8 mouse cellular contexts compared by ENCODE assay signal in genomic region chr6:135198726-135199125, GRCm38 (mm10). TPM values are rescaled to one million over a fixed set of nuclear protein-coding genes. Genes with fewer than 3 reads are reported as not detected.
A peak's percentile ranks its signal among the peaks of the same experiment; 100 is the strongest.
DNase-seq lines count a peak whose midpoint lies in the region; ATAC-seq and TF ChIP-seq lines count a peak whose summit lies in the region.

No protein-coding gene starts in this region.

- whole genome bisulfite sequencing in kidney, adult 2 months: 51% methylated on average over 6 of the region's 6 CpGs
- WGBS in midbrain, embryonic 16.5 days: 40% methylated on average over 6 of the region's 6 CpGs

- peak overlapping the region; percentile 92; the same call in 1 of the 2 replicates for H3K4me3 ChIP-seq in kidney, adult 2 months (ENCODE audit: insufficient read depth, low read depth, low read length)
- H3K4me3 ChIP-seq in midbrain, embryonic 16.5 days (ENCODE audit: low read depth, low read length): peak overlapping the region; percentile 91

- no peaks in the 10 kb centered on the region for H3K9me3 ChIP-seq in midbrain, embryonic 16.5 days (replicated peaks; ENCODE audit: control insufficient read depth, low read length, poor library complexity, severe bottlenecking)

- no peaks in the 10 kb centered on the region for H3K4me1 ChIP-seq in kidney, adult 2 months (ENCODE audit: control insufficient read depth, insufficient read depth, low read length)
- H3K4me1 ChIP-seq in midbrain, embryonic 16.5 days (ENCODE audit: control insufficient read depth, insufficient read depth, low read length): peaks cover 20% of the 10 kb centered on the region

- no peaks in the 10 kb centered on the region for H3K36me3 ChIP-seq in kidney, adult 2 months (ENCODE audit: control insufficient read depth, insufficient read depth, low read length)
- no peaks in the 10 kb centered on the region for H3K36me3 ChIP-seq in midbrain, embryonic 16.5 days (ENCODE audit: control insufficient read depth, insufficient read depth, low read length)

- H3K9ac ChIP-seq in midbrain, embryonic 16.5 days (ENCODE audit: low read depth, low read length): peak overlapping the region; percentile 92

- no peak for DNase-seq in kidney, adult 2 months
- DNase-seq in kidney, postnatal 10 days: no peak
- DNase-seq in c-Kit-positive CD71-positive TER-119-negative erythroid progenitor cells, embryonic 14.5 days (ENCODE audit: low read depth): peak; percentile 33
- DNase-seq in induced T-regulatory cell, adult 2 months (ENCODE audit: low read depth): peak; percentile 13
- DNase-seq in gastrocnemius, postnatal 14 days: no peak
- no peak for DNase-seq in left cerebral cortex, adult 9 months (ENCODE audit: low spot score in 2 of 2)
- no peak for DNase-seq in left cerebral cortex, postnatal 25 days (ENCODE audit: low spot score in 2 of 2)

- no peak for TF ChIP-seq POLR2A in kidney, adult 2 months (IDR thresholded peaks at IDR 0.05; ENCODE audit: low read depth, low read length)

- no peak overlapping the region for H3K27ac ChIP-seq in kidney, adult 2 months (ENCODE audit: insufficient read depth, low read depth, low read length)
- H3K27ac ChIP-seq in midbrain, embryonic 16.5 days (ENCODE audit: low read length): peak overlapping the region; percentile 88; the same call in 1 of the 2 replicates

- intact Hi-C loops in gastrocnemius, postnatal 14 days (cut with DNase I; ENCODE audit: low total_unique reads): no loop called here
- intact Hi-C loops in left cerebral cortex, postnatal 25 days (cut with DNase I): no loop called here

- no peaks in the 10 kb centered on the region for H3K27me3 ChIP-seq in kidney, adult 2 months (replicated peaks; ENCODE audit: control insufficient read depth, insufficient read depth, low read length)
- H3K27me3 ChIP-seq in midbrain, embryonic 16.5 days (ENCODE audit: control insufficient read depth, insufficient read depth, low read depth, low read length): no peaks in the 10 kb centered on the region

- no peak for ATAC-seq in midbrain, embryonic 16.5 days

- no peak for TF ChIP-seq CTCF in kidney, adult 2 months (conservative IDR thresholded peaks at IDR 0.05; ENCODE audit: insufficient read depth, insufficient read length, low read depth, low read length)

- H3K4me2 ChIP-seq in midbrain, embryonic 16.5 days (ENCODE audit: low read length): peak overlapping the region; percentile 96

RNA-seq across cellular contexts. Expression of gene Hebp1, which starts 0.9 kb away (rescaled TPM):
- polyA plus RNA-seq in kidney, adult 2 months (2012; rRNA removed): 71.1 and 82.9 TPM in 2 replicates
- polyA plus RNA-seq in midbrain, embryonic 16.5 days (2015; fragmentation: Nextera tagmentation; extraction: Ambion mirVana): 4.6 and 5.5 TPM in 2 replicates
- total RNA-seq in gastrocnemius, postnatal 14 days (2021): 10 to 100 TPM in 1 of 2 experiments, 1 to 10 TPM in 1; 9.7 to 10.3 TPM
- 10 to 100 TPM; 42.6 to 43.9 TPM for total RNA-seq in left cerebral cortex, postnatal 25 days (2021)

RNA-seq across cellular contexts. Expression of gene Fam234b, which starts 0.9 kb away (rescaled TPM):
- 14.2 and 15.6 TPM in 2 replicates for polyA plus RNA-seq in kidney, adult 2 months (2012; rRNA removed)
- 123 and 139 TPM in 2 replicates for polyA plus RNA-seq in midbrain, embryonic 16.5 days (2015; fragmentation: Nextera tagmentation; extraction: Ambion mirVana)
- 1 to 10 TPM; 2.5 to 3.1 TPM for total RNA-seq in gastrocnemius, postnatal 14 days (2021)
- 100 to 1,000 TPM; 143 to 147 TPM for total RNA-seq in left cerebral cortex, postnatal 25 days (2021)

RNA-seq across cellular contexts. Expression of gene Gsg1, which starts 55.4 kb away (rescaled TPM):
- 0.55 and 1.4 TPM in 2 replicates for polyA plus RNA-seq in kidney, adult 2 months (2012; rRNA removed)
- 0.25 TPM in 2 replicates for polyA plus RNA-seq in midbrain, embryonic 16.5 days (2015; fragmentation: Nextera tagmentation; extraction: Ambion mirVana)
- under 1 TPM in 1 of 2 experiments, not detected in 1; 0.29 TPM for total RNA-seq in gastrocnemius, postnatal 14 days (2021)
- total RNA-seq in left cerebral cortex, postnatal 25 days (2021): not detected

Comparison
In these comparisons a context has a peak if more than half of its experiments do, and no peak if none do; other contexts are left out.
1. DNase-seq: peak in c-Kit-positive CD71-positive TER-119-negative erythroid progenitor cells, embryonic 14.5 days (single experiment) and induced T-regulatory cell, adult 2 months (single experiment); none in kidney, adult 2 months (single experiment), kidney, postnatal 10 days (single experiment), gastrocnemius, postnatal 14 days (single experiment), left cerebral cortex, adult 9 months (0 of 2) and left cerebral cortex, postnatal 25 days (0 of 2).
2. RNA of gene Fam234b, which starts 0.9 kb away (total RNA-seq): 143 to 147 TPM in left cerebral cortex, postnatal 25 days; 2.5 to 3.1 TPM in gastrocnemius, postnatal 14 days; every median in the first group is over 10 times any median in the second.